Mouse (Mus musculus) left cerebral cortex, adult 8-10 months (tissue): ENCODE data around the gene Zfp618. TPM values are rescaled to one million over a fixed set of nuclear protein-coding genes. Genes with fewer than 3 reads are reported as not detected.

Source experiments
- DNase-seq, 2 experiments: peaks; one replicate each; pipeline ENCODE4 v3.0.0; 2022; ENCODE audit warnings: low spot score in 2 of 2
- total RNA-seq, 4 experiments: library from RNA; stranded (reverse); gene quantifications; 2 replicates each; pipeline ENCODE4 v1.2.4; 2022

The Zfp618 gene
- total RNA-seq, 4 experiments from 2014 or later: 3.6 to 5.8 (median 4.7) TPM

DNA sequence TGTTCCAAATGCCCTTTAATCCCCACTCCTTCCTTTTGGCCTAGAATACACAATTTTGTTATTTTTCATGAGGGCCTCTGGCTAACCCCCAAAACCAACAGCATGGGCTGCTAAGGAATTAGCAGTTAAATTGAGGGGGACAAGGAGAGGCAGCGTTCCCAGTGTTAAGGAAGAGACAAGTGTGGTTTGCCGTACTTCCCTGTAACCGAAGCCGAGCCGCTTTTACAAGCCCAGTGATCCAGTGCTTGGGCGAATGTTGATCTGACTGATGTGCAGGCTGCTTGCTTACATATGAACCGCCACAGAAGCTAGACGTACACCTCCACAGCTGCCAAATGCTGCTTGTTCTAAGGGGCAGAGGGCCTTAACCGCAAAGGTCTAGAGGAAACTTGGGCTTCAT lies 99.5 kb downstream of the Zfp618 start:
- DNase-seq: no peak

GRCm38 (mm10) chr4:63066796-63067195 lies 101.4 kb downstream of the Zfp618 start:
- DNase-seq: no peak

DNA sequence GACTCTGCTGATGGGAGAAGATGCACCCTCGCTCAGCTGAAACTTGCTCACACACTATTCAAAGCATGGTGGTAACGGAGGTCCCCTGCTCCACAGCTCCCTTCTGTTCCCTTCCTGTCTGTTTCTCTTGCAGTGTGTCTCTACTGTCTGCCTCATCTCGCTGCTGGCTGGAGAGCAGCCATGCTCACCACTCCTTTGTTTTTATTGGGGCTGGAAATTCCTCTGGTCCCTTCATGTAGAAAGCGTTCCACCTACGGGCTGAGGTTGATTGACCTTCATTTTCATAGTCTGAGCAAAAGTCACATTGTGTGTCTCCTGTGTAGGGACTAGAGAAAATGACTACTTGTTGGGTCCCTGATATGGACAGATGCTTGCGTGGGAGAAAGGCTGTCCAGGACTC lies 102.4 kb downstream of the Zfp618 start:
- DNase-seq: no peak

GRCm38 (mm10) chr4:63068499-63069175 lies 103.3 kb downstream of the Zfp618 start:
- peak in 1 of 2 experiments; percentile 75 for DNase-seq

DNA sequence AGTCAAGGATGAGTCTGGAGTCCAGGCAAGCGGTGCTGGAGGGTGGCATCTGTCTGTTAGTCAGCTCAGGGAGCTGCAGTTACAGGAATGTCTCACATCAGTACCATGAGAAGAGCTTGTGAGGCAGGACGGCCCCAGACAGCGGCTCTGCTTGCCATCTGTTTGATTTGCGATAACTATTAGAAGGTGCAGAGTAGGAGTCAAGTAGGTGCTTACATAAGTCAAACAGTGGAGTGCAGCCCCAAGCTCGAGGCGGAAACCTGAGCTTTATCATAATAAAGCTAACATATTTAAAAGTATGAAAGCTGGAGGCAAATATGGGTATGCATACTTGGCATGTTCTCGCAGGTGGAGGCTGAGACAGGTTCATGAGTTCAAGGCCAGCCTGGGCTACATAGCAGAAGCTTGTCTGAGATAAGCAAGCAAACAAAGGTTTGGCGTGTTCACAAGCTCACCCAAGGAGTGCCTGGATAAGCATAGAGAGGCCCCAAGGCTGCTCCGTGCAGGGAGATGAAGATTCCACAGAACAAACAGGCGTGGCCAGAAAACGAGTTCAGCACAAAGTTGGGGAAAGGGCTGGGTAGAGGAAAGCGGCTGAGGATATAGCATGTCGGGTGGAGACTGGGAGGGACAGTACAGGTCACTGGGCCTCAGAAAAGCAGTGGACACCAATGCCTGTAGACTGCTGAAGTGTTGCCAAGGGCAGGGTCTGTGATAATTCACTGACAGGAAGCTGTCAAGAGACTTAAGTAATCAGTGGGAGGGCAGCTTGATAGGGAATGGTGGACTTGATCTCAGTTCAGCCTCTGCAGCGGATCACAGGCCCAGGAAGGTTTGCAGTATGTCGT lies 106.3 kb downstream of the Zfp618 start:
- DNase-seq: peak in 1 of 2 experiments; percentile 17

DNA sequence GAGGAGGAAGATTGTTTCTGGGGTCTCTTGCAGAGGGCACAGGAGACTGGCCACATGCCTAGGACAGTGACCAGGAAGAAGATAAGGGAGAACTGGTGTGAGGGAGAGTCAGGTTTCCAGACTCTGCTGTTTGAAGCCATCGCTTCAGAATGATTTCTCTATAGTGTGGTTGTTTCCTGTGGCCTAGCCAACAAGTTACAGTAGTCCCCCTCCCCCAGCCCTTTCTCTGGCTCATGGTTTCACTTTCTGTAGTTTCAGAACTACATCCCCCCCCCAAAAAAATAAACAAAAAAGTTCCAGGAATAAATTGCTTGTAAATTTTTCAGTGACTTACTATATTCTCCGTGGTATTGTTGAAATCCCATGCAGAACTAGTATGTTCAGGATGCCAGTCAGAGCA lies 107.8 kb downstream of the Zfp618 start:
- DNase-seq: no peak

DNA sequence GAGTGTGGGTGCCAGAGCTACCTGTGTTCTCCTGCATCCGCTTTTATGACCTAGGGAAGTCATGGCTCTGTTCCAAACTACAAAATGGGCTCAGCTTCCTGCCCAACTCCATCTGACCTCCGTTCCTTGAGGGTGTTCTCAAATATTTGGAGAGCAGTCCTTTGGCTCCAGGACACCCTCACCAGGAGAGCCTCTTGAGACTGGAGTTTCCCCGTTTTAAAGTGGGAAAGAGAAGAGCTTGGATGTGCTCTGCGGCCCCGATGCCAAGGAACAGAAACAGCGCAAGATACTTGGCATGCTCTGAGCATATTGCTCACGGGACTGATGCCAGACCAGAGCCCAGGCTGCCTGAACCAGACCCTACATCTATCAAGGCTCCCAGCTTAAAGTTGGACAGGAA lies 113.8 kb downstream of the Zfp618 start:
- no peak for DNase-seq

DNA sequence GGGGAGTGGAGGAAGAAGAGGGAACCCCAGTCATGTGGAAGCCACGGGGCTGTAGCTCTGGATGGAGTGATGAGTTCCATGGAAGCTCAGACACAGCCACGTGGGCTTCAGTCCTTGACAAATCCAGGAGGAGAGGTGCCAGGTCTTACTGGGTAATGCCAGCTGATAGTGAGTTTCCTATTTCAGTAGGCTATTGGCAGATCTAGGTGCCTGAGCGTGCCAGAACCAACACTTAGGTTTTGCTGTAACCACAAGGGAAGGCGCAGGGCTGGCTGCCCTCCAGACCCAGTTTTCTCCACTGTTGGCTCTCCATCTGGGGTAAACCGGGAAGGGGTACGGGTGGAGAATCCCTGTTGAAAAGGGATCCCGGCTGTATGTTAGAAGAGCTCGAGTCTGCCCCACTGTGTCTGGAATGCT lies 119.1 kb downstream of the Zfp618 start:
- peak in 1 of 2 experiments; percentile 55 for DNase-seq

DNA sequence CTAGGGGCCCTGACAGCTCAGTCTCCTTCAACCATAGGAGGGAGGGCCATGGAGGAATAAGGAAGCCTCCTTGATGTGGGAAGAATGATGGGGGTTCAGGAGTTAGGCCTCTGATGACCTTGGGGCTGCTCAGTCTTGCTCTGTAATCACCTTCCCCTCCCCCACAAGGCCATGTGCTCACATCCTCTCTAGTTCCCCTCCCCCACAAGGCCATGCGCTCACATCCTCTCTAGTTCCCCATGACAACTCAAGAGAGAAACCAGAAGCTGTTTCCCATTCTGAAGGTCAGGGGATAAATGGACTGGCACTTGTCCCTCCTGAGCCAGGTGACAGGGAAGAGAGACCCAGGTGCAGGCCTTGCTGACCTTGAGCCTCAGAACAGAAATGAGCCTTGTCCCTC lies 124.1 kb downstream of the Zfp618 start:
- no peak for DNase-seq

- DNase-seq: no peak
Observed at GRCm38 (mm10) chr4:63091151-63091550, 125.8 kb downstream of the Zfp618 start.

DNA sequence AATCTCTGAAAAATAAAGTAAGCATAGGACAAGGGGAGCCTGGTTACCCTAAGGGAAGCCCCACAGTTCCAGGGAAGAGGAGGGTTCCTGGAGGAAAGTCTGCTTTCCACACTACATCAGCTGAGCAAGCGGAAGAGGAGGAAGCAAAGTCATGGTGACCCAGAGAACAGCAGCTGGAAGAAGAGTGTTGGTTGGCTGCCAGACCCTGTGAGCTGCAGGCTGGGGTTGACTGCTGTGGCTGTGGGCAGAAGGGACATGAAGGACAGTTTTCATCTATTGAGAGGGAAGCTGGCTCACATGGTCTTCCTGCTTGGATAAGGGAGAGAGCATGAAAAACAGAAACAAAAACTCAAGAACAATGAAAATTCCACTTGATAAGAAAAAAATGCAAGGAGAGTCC lies 132.2 kb downstream of the Zfp618 start:
- DNase-seq: no peak

DNA sequence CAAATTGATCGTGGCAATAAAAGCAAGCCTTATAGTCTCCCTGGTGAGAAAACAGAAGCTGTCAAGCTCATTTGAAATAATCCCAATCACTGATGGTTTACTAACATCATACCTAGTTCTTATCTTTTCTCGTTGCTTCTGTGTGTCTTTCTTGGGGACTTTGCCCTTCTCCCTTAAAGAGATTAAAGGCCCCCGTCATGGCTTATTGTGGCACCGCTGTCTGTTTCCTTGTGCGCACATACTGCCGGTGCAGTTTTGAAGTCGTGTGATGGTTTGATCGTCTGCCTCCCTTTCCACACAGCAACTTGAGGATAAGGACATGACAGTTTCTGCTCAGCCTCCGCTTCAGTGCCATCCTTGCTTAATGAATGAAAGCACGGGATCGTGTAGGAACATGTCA lies 135.1 kb downstream of the Zfp618 start:
- no peak for DNase-seq

DNA sequence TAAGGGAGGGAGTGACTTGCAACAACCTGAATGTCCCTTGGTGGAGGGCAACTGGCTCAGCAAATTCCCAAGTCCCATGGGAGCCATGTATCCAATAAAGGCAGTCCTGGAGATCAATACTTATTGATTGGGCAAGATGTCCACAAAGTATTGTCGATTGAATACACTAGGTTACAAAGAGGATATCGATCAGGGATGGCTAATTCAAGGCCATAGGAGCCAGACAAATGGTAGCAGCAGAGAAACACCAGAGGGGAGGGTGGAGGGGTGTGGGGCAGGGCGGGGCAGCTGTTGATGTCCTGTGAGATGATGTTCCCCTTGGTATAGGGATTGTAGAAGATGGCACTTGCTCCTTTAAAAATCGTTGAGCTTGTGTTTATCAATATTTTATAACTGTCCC lies 136.7 kb downstream of the Zfp618 start:
- no peak for DNase-seq

DNA sequence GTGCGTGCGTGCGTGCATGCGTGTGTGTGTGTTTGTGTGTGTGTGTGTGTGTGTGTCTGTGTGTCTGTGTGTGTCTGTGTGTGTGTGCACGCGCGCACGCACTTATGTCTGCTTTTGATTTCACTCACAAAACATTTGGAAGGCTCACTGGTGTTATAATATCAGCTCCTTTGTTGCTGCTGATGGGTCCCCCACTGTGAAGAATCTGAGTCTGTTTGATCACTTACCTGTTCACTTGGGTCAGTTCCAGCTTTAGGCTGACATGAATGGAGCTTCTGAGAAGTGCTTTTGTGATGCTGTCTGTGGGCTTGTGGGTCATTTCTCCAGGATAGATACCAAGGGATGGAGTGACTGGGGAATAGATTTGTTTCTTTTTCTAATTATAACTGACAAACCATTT lies 140.3 kb downstream of the Zfp618 start:
- DNase-seq: no peak

DNA sequence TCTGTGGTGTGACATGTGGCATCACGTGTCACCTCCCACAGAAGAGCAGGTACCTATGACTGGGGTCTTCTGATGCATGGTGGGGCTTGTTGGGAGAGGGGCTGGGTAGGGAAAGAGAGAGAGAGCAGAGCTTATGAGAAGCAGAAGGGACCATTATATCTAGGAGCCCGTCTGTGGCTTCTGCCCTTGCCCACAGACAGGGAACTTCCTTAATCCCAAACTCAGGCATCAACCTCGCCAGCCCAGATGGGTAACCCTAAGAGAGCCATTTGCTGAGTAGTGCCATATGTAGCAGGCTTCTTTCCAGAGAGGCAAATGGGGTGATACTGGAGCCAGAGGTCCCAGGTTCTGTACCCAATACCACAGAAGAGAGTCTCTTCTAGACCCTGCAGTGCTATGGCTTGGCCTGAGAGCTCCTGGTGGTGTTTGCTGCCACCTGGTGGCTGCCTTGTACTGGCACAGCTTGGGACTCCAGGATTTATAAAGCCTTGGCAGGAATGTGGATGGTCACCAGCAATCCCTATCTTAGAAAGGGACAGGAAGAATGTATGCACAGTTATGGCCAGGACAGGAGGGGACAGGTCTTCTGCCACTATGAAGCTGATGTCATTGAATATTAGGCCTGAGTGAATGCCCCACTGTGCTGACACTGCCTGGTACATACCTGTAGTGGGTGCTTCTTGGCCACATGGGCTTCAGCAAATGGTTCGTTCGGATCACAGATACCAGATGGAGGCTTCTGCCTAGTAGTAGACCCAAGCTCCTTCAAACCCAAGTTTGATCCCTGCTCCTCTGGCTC lies 153.5 kb downstream of the Zfp618 start:
- peak; percentile 40 to 59 for DNase-seq

DNA sequence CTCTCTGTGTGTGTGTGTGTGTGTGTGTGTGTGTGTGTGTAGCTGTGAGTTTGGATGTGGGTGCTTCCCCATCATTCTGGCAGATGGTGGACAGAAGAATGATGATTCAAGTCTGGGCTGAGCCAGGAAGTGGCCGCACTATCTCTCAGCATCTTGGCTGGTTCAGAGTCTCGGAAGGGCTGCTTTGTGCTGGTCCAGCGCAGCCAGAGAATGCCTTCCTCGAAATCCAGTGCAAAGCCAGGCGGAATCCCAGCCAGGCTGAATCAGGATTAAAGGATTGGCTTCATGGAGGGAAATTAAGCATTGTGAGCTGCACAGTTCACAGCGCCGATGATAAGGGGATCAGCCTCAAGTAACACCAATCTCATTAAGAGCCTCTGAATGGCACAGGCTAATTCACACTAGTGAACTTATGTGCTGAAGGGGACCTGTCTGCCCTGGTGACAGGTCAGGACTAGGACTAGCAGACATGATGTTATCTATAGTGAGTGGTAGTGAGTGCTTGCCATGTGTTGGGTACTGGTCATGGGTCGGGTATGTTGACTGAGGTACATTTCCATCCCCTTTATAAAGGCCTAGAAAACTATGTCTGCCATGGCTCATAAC lies 159.6 kb downstream of the Zfp618 start:
- no peak for DNase-seq

- DNase-seq: no peak
Observed at GRCm38 (mm10) chr4:63129891-63130624, 164.7 kb downstream of the Zfp618 start.

DNA sequence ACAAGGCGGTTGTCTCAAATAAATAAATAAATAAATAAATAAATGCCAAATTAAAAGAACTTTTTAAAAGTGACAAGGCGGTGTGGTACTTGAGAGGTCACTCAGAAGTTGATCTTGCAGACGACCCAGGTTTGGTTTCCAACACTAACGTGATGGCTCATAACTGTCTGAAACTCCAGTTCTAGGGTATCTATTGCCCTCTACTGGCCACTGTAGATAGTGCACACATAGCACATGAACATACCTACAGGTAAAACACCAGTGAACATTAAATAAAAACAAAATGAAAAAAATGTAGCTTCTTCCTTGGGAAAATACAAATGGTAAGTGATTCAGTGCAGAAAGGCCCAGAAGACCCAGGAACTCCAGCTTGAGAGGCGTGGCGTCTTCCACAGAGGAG lies 181.9 kb downstream of the Zfp618 start:
- DNase-seq: no peak

DNA sequence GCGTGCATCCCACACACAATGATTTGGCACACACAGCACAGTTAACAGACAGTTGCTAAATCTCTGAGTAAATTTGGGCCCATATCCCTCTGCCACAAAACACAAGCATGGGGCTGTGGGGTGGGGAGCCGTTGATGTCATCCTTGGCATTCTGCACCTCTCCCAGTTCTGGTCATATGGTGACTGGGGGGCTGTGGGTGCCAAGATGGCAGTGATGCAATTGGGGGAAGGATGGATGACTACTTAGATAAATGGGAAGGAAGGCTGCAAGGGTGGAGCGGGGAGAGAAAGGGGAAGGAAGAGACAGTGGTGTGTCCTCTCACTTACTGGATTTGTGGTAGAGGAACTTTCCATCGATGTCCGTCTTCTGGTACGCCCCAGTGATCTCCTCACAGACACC lies 185.8 kb downstream of the Zfp618 start:
- DNase-seq: no peak

DNA sequence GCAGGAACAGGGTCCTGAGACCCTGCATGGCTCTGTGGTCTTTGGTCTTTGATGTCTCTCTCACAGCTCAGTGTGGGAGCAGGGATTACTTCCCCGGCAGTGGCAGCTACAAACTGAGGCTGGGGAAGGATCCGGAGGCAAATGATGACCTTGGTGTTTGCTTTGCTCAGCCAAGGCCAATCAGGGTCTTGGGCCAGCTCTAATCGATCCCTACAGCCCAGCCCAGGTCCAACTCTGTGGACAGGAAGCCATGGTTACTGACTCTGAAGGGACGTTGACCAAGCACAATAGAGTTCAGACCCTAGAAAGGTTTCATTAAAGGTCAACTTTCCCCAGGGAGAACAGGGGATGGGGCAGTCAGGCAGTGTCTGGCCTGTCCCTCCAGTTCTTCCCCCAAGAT lies 188.7 kb downstream of the Zfp618 start:
- no peak for DNase-seq

DNA sequence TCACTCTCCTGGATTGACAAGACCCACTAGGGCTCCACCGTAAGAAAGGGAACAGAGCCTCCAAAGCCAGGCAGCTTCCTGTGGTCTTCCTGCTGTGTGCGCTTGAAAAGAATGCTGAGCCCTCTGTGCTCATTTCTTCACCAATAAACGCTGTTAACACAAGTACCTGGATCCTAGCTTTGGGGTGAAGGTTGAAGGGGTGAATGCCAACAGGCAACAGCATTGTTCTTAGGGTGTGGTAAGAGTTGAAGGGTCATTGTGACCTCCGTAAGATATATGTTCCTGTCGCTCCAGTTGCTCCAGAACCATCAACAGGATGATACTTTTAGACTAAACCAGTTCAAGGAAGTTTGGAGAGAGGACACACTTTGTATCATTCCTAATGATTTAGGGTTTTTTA lies 189.3 kb downstream of the Zfp618 start, which contains the start of gene Ambp:
Gene Ambp, minus strand, starts transcription at position 101 of the 400 bp plus-strand sequence.
- no peak for DNase-seq
